Mouse (Mus musculus) cerebellum, postnatal 4 days (tissue): Measurements from ENCODE around the gene Cbx1.

Experiments
- DNase-seq, 2 experiments: peaks; one replicate each; pipeline ENCODE4 v3.0.0; 2022; ENCODE audit warnings: low spot score in 2 of 2, mixed read lengths in 1 of 2

The Cbx1 gene

GRCm38 (mm10) chr11:96788871-96789795 is at the start of gene Cbx1:
TSS of gene Cbx1 (plus strand) at chr11:96789127.
- peak; percentile 78 to 89 for DNase-seq

GRCm38 (mm10) chr11:96740796-96741195 is 48.1 kb upstream of the Cbx1 start:
- DNase-seq: no peak

GRCm38 (mm10) chr11:96741995-96742394 is 46.9 kb upstream of the Cbx1 start:
- DNase-seq: no peak

- DNase-seq: no peak
These were observed 45.9 kb upstream of the Cbx1 start for GRCm38 (mm10) chr11:96743000-96743399.

GRCm38 (mm10) chr11:96743891-96744290 is 45.0 kb upstream of the Cbx1 start:
- no peak for DNase-seq

- no peak for DNase-seq
These were observed 42.3 kb upstream of the Cbx1 start for GRCm38 (mm10) chr11:96746648-96747047.

- no peak for DNase-seq
These were observed 41.4 kb upstream of the Cbx1 start for GRCm38 (mm10) chr11:96747555-96747954.

GRCm38 (mm10) chr11:96755298-96755697 is 33.6 kb upstream of the Cbx1 start:
- no peak for DNase-seq

GRCm38 (mm10) chr11:96757421-96757820 is 31.5 kb upstream of the Cbx1 start:
- no peak for DNase-seq

GRCm38 (mm10) chr11:96758402-96758801 is 30.5 kb upstream of the Cbx1 start:
- no peak for DNase-seq

- no peak for DNase-seq
These were observed 28.9 kb upstream of the Cbx1 start for GRCm38 (mm10) chr11:96760042-96760441.

GRCm38 (mm10) chr11:96761984-96762383 is 26.9 kb upstream of the Cbx1 start:
- no peak for DNase-seq

- peak; percentile 38 to 79 for DNase-seq
These were observed 26.0 kb upstream of the Cbx1 start for GRCm38 (mm10) chr11:96762742-96763470.

GRCm38 (mm10) chr11:96764511-96765350 is 24.2 kb upstream of the Cbx1 start:
- DNase-seq: no peak

- DNase-seq: no peak
These were observed 23.3 kb upstream of the Cbx1 start for GRCm38 (mm10) chr11:96765645-96766044.

GRCm38 (mm10) chr11:96766555-96766954 is 22.4 kb upstream of the Cbx1 start:
- DNase-seq: no peak

- no peak for DNase-seq
These were observed 21.8 kb upstream of the Cbx1 start for GRCm38 (mm10) chr11:96767096-96767495.

- DNase-seq: no peak
These were observed 20.7 kb upstream of the Cbx1 start for GRCm38 (mm10) chr11:96768240-96768639.

- DNase-seq: no peak
These were observed 17.5 kb upstream of the Cbx1 start for GRCm38 (mm10) chr11:96771274-96771975.

GRCm38 (mm10) chr11:96772413-96772812 is 16.5 kb upstream of the Cbx1 start:
- DNase-seq: no peak

- no peak for DNase-seq
These were observed 14.4 kb upstream of the Cbx1 start for GRCm38 (mm10) chr11:96774536-96774935.
